Mouse (Mus musculus): ENCODE measurements at regions not wholly inside any gene's neighbourhood (a gene's known extent, or its start where the extent isn't known, plus 50 kb on each side); places are given as distances from the start of the nearest gene placed in this dataset.

DNA sequence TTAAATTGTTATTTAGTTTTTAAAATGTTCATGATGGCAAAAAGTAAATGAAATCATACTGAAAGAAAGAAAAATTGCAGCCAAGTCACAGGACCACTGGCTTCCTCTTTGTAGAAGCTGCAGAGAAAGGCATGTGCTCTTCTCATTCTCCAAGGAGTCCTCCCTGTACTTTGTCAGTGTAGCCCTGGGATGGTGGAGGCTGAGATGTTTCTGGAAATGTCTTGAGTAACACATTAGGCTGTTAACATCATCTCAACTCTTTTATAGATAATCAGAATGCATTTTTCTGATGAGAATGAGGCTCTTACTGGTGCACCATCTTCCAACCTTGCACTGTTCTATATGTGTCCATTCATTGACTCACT, 128.3 kb upstream of the Tle1 start:
- ATAC-seq (ENCODE audit: low read depth) (no peak), DNase-seq (ENCODE audit: low spot score) (no peak)
- Histone ChIP-seq H3K36me3 (ENCODE audit: control insufficient read depth, insufficient read depth, low read length) (no peaks in the 10 kb centered on the region), H3K9me3 (ENCODE audit: control insufficient read depth, low read length) (no peaks in the 10 kb centered on the region), H3K9ac (ENCODE audit: low read depth, low read length) (no peak overlapping the region), H3K27me3 (replicated peaks; ENCODE audit: control insufficient read depth, insufficient read depth, low read length) (no peaks in the 10 kb centered on the region), H3K4me2 (ENCODE audit: low read depth, low read length) (no peak overlapping the region), H3K4me3 (ENCODE audit: low read depth, low read length) (no peak overlapping the region), H3K27ac (replicated peaks; ENCODE audit: low read depth, low read length) (no peak overlapping the region), H3K4me1 (ENCODE audit: control insufficient read depth, insufficient read depth, low read length) (no peaks in the 10 kb centered on the region)

DNA sequence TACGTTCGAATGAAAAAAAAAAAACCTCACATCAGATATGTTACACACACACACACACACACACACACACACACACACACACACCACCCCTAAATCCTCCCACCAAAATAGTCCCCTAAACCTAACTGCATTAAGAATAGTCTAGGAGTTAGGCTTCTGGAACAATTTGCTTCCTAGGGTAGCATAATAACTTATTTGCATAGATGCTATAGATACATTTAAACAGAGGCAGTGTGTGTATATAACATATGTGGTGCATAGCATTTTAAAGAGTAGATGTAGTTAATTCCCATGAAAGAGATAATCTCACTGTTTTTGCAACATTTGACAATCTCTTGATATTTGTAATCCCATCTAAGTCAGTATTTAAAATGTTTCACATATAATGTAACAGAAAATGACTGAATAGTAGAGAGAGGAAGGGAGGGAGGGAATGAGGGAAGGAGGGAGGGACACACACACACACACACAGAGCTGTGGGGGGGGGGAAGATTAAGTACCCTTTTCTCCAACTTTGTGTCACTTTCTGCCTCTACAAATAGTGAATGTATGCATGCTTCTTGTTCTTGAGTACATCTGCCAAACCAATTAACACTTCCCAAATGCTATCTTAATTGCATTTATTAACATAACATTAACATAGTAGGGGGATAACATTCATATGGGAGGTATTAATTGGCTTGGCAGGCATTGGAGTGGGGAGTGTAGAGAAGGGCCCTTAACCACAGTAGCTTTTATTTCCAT, 127.7 kb upstream of the Tle1 start:
- H3K4me3 ChIP-seq (ENCODE audit: low read depth, low read length) = no peak overlapping the region
- no peaks in the 10 kb centered on the region for H3K4me1 ChIP-seq (ENCODE audit: control insufficient read depth, insufficient read depth, low read length)
- H3K36me3 ChIP-seq (ENCODE audit: control insufficient read depth, insufficient read depth, low read length) = no peaks in the 10 kb centered on the region
- no peak overlapping the region for H3K27ac ChIP-seq (replicated peaks; ENCODE audit: low read depth, low read length)
- H3K9me3 ChIP-seq (ENCODE audit: control insufficient read depth, low read length) = no peaks in the 10 kb centered on the region
- no peak for ATAC-seq (ENCODE audit: low read depth)
- H3K27me3 ChIP-seq (replicated peaks; ENCODE audit: control insufficient read depth, insufficient read depth, low read length) = no peaks in the 10 kb centered on the region
- H3K9ac ChIP-seq (ENCODE audit: low read depth, low read length) = no peak overlapping the region
- 82% methylated on average over 2 of the region's 2 CpGs for WGBS
- no peak overlapping the region for H3K4me2 ChIP-seq (ENCODE audit: low read depth, low read length)
- DNase-seq (ENCODE audit: low spot score) = no peak

- DNase-seq (ENCODE audit: low spot score) (no peak), ATAC-seq (ENCODE audit: low read depth) (no peak)
- Histone ChIP-seq H3K4me2 (ENCODE audit: low read depth, low read length) (no peak overlapping the region), H3K4me3 (ENCODE audit: low read depth, low read length) (no peak overlapping the region), H3K27ac (replicated peaks; ENCODE audit: low read depth, low read length) (no peak overlapping the region), H3K9me3 (ENCODE audit: control insufficient read depth, low read length) (no peaks in the 10 kb centered on the region), H3K4me1 (ENCODE audit: control insufficient read depth, insufficient read depth, low read length) (no peaks in the 10 kb centered on the region), H3K9ac (ENCODE audit: low read depth, low read length) (no peak overlapping the region), H3K27me3 (replicated peaks; ENCODE audit: control insufficient read depth, insufficient read depth, low read length) (no peaks in the 10 kb centered on the region), H3K36me3 (ENCODE audit: control insufficient read depth, insufficient read depth, low read length) (no peaks in the 10 kb centered on the region)
These were observed 124.2 kb upstream of the Tle1 start for GRCm38 (mm10) chr4:72324913-72325312.

GRCm38 (mm10) chr4:72285112-72285675, 84.5 kb upstream of the Tle1 start:
- H3K4me2 ChIP-seq (ENCODE audit: low read depth, low read length) = no peak overlapping the region
- no peaks in the 10 kb centered on the region for H3K27me3 ChIP-seq (replicated peaks; ENCODE audit: control insufficient read depth, insufficient read depth, low read length)
- ATAC-seq (ENCODE audit: low read depth) (no peak), DNase-seq (ENCODE audit: low spot score) (no peak)
- WGBS = 38% methylated on average over 1 of the region's 1 CpGs
- H3K4me1 ChIP-seq (ENCODE audit: control insufficient read depth, insufficient read depth, low read length) = no peaks in the 10 kb centered on the region
- no peak overlapping the region for H3K27ac ChIP-seq (replicated peaks; ENCODE audit: low read depth, low read length)
- H3K9me3 ChIP-seq (ENCODE audit: control insufficient read depth, low read length) = no peaks in the 10 kb centered on the region
- H3K36me3 ChIP-seq (ENCODE audit: control insufficient read depth, insufficient read depth, low read length) = no peaks in the 10 kb centered on the region
- H3K4me3 ChIP-seq (ENCODE audit: low read depth, low read length) = no peak overlapping the region
- no peak overlapping the region for H3K9ac ChIP-seq (ENCODE audit: low read depth, low read length)

GRCm38 (mm10) chr4:72250531-72250930, 49.8 kb upstream of the Tle1 start:
- Histone ChIP-seq H3K4me2 (ENCODE audit: low read depth, low read length) (no peak overlapping the region), H3K27me3 (replicated peaks; ENCODE audit: control insufficient read depth, insufficient read depth, low read length) (no peaks in the 10 kb centered on the region), H3K36me3 (ENCODE audit: control insufficient read depth, insufficient read depth, low read length) (no peaks in the 10 kb centered on the region), H3K9me3 (ENCODE audit: control insufficient read depth, low read length) (no peaks in the 10 kb centered on the region), H3K4me1 (ENCODE audit: control insufficient read depth, insufficient read depth, low read length) (no peaks in the 10 kb centered on the region), H3K27ac (replicated peaks; ENCODE audit: low read depth, low read length) (no peak overlapping the region), H3K9ac (ENCODE audit: low read depth, low read length) (no peak overlapping the region), H3K4me3 (ENCODE audit: low read depth, low read length) (no peak overlapping the region)
- ATAC-seq (ENCODE audit: low read depth) (no peak), DNase-seq (ENCODE audit: low spot score) (no peak)
- WGBS = 80% methylated on average over 1 of the region's 1 CpGs

Data from embryonic facial prominence, embryonic 14.5 days (tissue).